In the genomic region with DNA sequence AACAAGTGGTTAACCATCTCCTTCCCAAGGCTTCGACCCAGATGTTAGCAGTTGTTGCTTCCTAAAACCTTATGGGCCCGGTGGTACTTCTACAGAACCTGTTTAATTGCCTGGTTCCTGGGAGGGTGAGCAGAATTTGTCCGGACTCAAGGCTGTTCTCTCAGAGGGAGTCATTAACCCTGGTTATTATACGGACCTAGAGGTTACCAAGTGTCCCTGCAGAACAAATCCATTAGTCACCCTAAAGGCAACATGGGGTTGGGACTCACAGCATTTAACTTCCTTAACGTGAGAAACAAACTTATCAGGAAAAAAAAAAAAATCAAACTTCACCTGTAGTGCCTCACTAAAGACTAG, we compare ENCODE assay signal across 8 mouse cellular contexts. TPM values are rescaled to one million over a fixed set of nuclear protein-coding genes. Genes with fewer than 3 reads are reported as not detected.
DNase-seq lines count a peak whose midpoint lies in the region; ATAC-seq lines count a peak whose summit lies in the region.

No protein-coding gene starts in this region.

- no peaks in the 10 kb centered on the region for H3K36me3 ChIP-seq in heart, embryonic 13.5 days
- H3K36me3 ChIP-seq in embryonic facial prominence, embryonic 10.5 days (replicated peaks): no peaks in the 10 kb centered on the region
- H3K36me3 ChIP-seq in intestine, embryonic 14.5 days (ENCODE audit: control insufficient read depth, insufficient read depth, low read length): no peaks in the 10 kb centered on the region
- no peaks in the 10 kb centered on the region for H3K36me3 ChIP-seq in midbrain, embryonic 13.5 days

- H3K9me3 ChIP-seq in heart, embryonic 13.5 days: no peaks in the 10 kb centered on the region
- H3K9me3 ChIP-seq in embryonic facial prominence, embryonic 10.5 days: 0 out of 2 replicates have a peak, but pooled peaks cover 3% of the 10 kb centered on the region
- no peaks in the 10 kb centered on the region for H3K9me3 ChIP-seq in intestine, embryonic 14.5 days (ENCODE audit: control insufficient read depth, low read length)
- no peaks in the 10 kb centered on the region for H3K9me3 ChIP-seq in midbrain, embryonic 13.5 days

- H3K4me3 ChIP-seq in heart, embryonic 13.5 days: peak overlapping the region; percentile 37
- peak overlapping the region; percentile 48 for H3K4me3 ChIP-seq in embryonic facial prominence, embryonic 10.5 days
- H3K4me3 ChIP-seq in intestine, embryonic 14.5 days (ENCODE audit: low read depth, low read length): peak overlapping the region; percentile 20; the same call in 1 of the 2 replicates
- peak overlapping the region; percentile 25 for H3K4me3 ChIP-seq in midbrain, embryonic 13.5 days (replicated peaks)

- DNase-seq in heart, postnatal 36 days: no peak
- no peak for DNase-seq in embryonic facial prominence, embryonic 10.5 days (ENCODE audit: low spot score)
- no peak for DNase-seq in intestine, embryonic 14.5 days (ENCODE audit: low spot score)
- no peak for DNase-seq in testis, postnatal 10 days (ENCODE audit: low spot score)
- no peak for DNase-seq in ovary, postnatal 36 days (ENCODE audit: low spot score)
- no peak for DNase-seq in frontal cortex, postnatal 10 days (ENCODE audit: low spot score in 2 of 2)

- peak overlapping the region; percentile 96 for H3K27ac ChIP-seq in heart, embryonic 13.5 days (replicated peaks)
- peak overlapping the region; percentile 84 for H3K27ac ChIP-seq in embryonic facial prominence, embryonic 10.5 days (replicated peaks)
- peak overlapping the region; percentile 81 for H3K27ac ChIP-seq in intestine, embryonic 14.5 days (ENCODE audit: low read depth)
- H3K27ac ChIP-seq in midbrain, embryonic 13.5 days: peak overlapping the region; percentile 74

- WGBS in heart, embryonic 13.5 days: 4% methylated on average over 5 of the region's 5 CpGs
- 1% methylated on average over 5 of the region's 5 CpGs for WGBS in embryonic facial prominence, embryonic 10.5 days
- 3% methylated on average over 5 of the region's 5 CpGs for WGBS in intestine, embryonic 14.5 days
- WGBS in midbrain, embryonic 13.5 days: under 1% methylated on average over 5 of the region's 5 CpGs

- H3K27me3 ChIP-seq in heart, embryonic 13.5 days (replicated peaks): no peaks in the 10 kb centered on the region
- H3K27me3 ChIP-seq in embryonic facial prominence, embryonic 10.5 days (replicated peaks; ENCODE audit: low read depth, poor library complexity, severe bottlenecking): 0 out of 2 replicates have a peak, but pooled peaks cover 3% of the 10 kb centered on the region
- no peaks in the 10 kb centered on the region for H3K27me3 ChIP-seq in intestine, embryonic 14.5 days (replicated peaks; ENCODE audit: control insufficient read depth, insufficient read depth, low read length)
- H3K27me3 ChIP-seq in midbrain, embryonic 13.5 days: peaks cover 5% of the 10 kb centered on the region; the same call in 1 of the 2 replicates

- intact Hi-C loops in heart, postnatal 36 days (cut with DNase I): no loop called here

- peak overlapping the region; percentile 67 for H3K4me2 ChIP-seq in heart, embryonic 13.5 days
- H3K4me2 ChIP-seq in intestine, embryonic 14.5 days (ENCODE audit: low read length): peak overlapping the region; percentile 45
- H3K4me2 ChIP-seq in midbrain, embryonic 13.5 days (replicated peaks): peak overlapping the region; percentile 50

- H3K9ac ChIP-seq in heart, embryonic 13.5 days: peak overlapping the region; percentile 79
- H3K9ac ChIP-seq in intestine, embryonic 14.5 days (ENCODE audit: low read length): peak overlapping the region; percentile 29
- 0 out of 2 replicates have a peak overlapping the region, but pooled peaks have one; percentile 14 for H3K9ac ChIP-seq in midbrain, embryonic 13.5 days (replicated peaks)

- H3K4me1 ChIP-seq in heart, embryonic 13.5 days: peaks cover 47% of the 10 kb centered on the region
- H3K4me1 ChIP-seq in embryonic facial prominence, embryonic 10.5 days: peaks cover 60% of the 10 kb centered on the region
- H3K4me1 ChIP-seq in intestine, embryonic 14.5 days (replicated peaks; ENCODE audit: control insufficient read depth, insufficient read depth, low read length): peaks cover 49% of the 10 kb centered on the region
- H3K4me1 ChIP-seq in midbrain, embryonic 13.5 days (replicated peaks): peaks cover 49% of the 10 kb centered on the region

- ATAC-seq in heart, embryonic 13.5 days (ENCODE audit: extremely low read depth, insufficient number of reproducible peaks, low FRiP score, low TSS enrichment): no peak
- peak; percentile 44 for ATAC-seq in intestine, embryonic 14.5 days (replicated peaks; ENCODE audit: low FRiP score, low TSS enrichment, low read depth)
- ATAC-seq in midbrain, embryonic 13.5 days: no peak; the same call in 1 of the 2 replicates

RNA-seq across cellular contexts. Expression of gene Egln3, which starts 11.4 kb away (rescaled TPM):
- 7.4 and 9.9 TPM in 2 replicates for polyA plus RNA-seq in heart, embryonic 13.5 days (2015; fragmentation: Nextera tagmentation; extraction: Ambion mirVana)
- total RNA-seq in heart, postnatal 36 days (2021): 10 to 100 TPM; 56.1 to 78.5 TPM
- polyA plus RNA-seq in embryonic facial prominence, embryonic 10.5 days (2016; fragmentation: Nextera tagmentation; extraction: Ambion mirVana): 4.7 and 5.5 TPM in 2 replicates
- 44.9 and 48.1 TPM in 2 replicates for polyA plus RNA-seq in intestine, embryonic 14.5 days (2014; fragmentation: Nextera tagmentation; extraction: Ambion mirVana)
- polyA plus RNA-seq in midbrain, embryonic 13.5 days (2015; fragmentation: Nextera tagmentation; extraction: Ambion mirVana): 3.9 and 4.0 TPM in 2 replicates

Comparison
In these comparisons a context has a peak if more than half of its experiments do, and no peak if none do; other contexts are left out.
1. H3K9ac ChIP-seq: peak in every context shown above with its lines; median percentile 79 in heart, embryonic 13.5 days; 29 in intestine, embryonic 14.5 days; 14 in midbrain, embryonic 13.5 days.